In the genomic region with DNA sequence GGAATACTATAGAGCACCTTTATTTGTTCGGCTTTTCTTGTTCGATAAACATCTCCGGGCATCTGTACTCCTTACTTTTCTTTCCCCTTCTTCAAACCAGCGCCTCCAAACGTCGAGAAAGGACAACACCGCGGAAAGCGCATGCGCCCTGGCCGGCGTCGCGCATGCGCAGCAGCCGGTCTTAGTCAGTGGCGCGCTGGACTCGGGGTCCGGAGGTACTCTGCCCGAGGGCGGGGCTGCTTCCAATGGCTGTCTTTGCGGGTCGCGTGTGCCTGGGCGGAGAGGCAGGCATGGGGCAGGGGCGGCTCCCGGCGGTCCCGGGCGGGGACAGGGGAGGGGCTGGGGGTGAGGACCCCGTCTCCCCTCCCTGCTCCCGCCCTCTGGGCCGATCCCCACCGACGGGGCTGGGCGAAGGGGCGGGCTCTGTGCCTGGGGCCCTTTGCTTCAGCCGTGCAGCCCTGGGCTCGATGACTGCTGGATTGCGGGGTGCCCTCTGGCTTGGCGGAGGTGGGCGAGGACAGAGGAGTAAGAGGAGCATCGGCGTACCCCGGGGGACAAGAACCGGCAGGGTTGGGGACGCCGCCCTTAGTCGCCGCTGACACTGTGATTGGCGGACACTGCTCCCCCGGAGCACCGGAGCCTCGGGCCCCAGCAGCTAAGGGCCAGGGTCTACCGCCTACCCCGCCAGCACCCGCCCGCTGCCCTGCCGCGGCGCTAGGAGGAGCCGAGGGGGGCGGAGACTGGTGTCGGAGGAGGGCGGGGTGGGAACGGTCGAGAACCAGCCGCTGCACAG, we compare ENCODE assay signal across 8 mouse cellular contexts. TPM values are rescaled to one million over a fixed set of nuclear protein-coding genes. Genes with fewer than 3 reads are reported as not detected.
A peak's percentile ranks its signal among the peaks of the same experiment; 100 is the strongest.
DNase-seq lines count a peak whose midpoint lies in the region; ATAC-seq lines count a peak whose summit lies in the region.

Gene Cep57l1 (minus strand): TSS at position 101 of the 793 bp plus-strand sequence.
Gene Sesn1 (plus strand): TSS at position 165 of the 793 bp plus-strand sequence.

- 1% methylated on average over 61 of the region's 69 CpGs for WGBS in intestine, embryonic 14.5 days

- H3K36me3 ChIP-seq in intestine, embryonic 14.5 days (ENCODE audit: control insufficient read depth, insufficient read depth, low read length), result no peaks in the 10 kb centered on the region

- DNase-seq in adrenal gland, adult (ENCODE audit: inconsistent age in 2 of 2, low spot score in 1 of 2), result peak; percentile 96 to 99
- peak; percentile 95 for DNase-seq in embryo, embryonic 10.5 days (ENCODE audit: low spot score)
- peak; percentile 96 for DNase-seq in gastrocnemius, postnatal 25 days
- peak; percentile 96 for DNase-seq in intestine, embryonic 14.5 days (ENCODE audit: low spot score)
- DNase-seq in left cerebral cortex, postnatal 14 days (ENCODE audit: low spot score in 2 of 2), result peak; percentile 91
- peak; percentile 95 for DNase-seq in mesoderm, embryonic 11.5 days (ENCODE audit: low read depth, low spot score)
- DNase-seq in right cerebral cortex, postnatal 36 days (ENCODE audit: low spot score in 2 of 2), result peak; percentile 83 to 84
- peak; percentile 98 for DNase-seq in yolk sac, embryonic 10.5 days (ENCODE audit: low spot score)

- H3K9me3 ChIP-seq in intestine, embryonic 14.5 days (ENCODE audit: control insufficient read depth, low read length), result 0 out of 2 replicates have a peak, but pooled peaks cover 5% of the 10 kb centered on the region

- peak; percentile 98 for ATAC-seq in intestine, embryonic 14.5 days (replicated peaks; ENCODE audit: low FRiP score, low TSS enrichment, low read depth)

- peak within 1 kb of the TSS; percentile 91 for H3K27ac ChIP-seq in intestine, embryonic 14.5 days (ENCODE audit: low read depth)

- intact Hi-C loops in left cerebral cortex, postnatal 14 days (cut with DNase I), result no loop called here

- peak within 1 kb of the TSS; percentile 85 for H3K4me2 ChIP-seq in intestine, embryonic 14.5 days (ENCODE audit: low read length)

- peak within 1 kb of the TSS; percentile 69 for H3K9ac ChIP-seq in intestine, embryonic 14.5 days (ENCODE audit: low read length)

- H3K4me3 ChIP-seq in intestine, embryonic 14.5 days (ENCODE audit: low read depth, low read length), result peak within 1 kb of the TSS; percentile 73

- no peaks in the 10 kb centered on the region for H3K27me3 ChIP-seq in intestine, embryonic 14.5 days (replicated peaks; ENCODE audit: control insufficient read depth, insufficient read depth, low read length)

- H3K4me1 ChIP-seq in intestine, embryonic 14.5 days (replicated peaks; ENCODE audit: control insufficient read depth, insufficient read depth, low read length), result peaks cover 21% of the 10 kb centered on the region

RNA-seq across cellular contexts. Expression of gene Cep57l1, which starts in this region (rescaled TPM):
- 1 to 10 TPM; 2.0 to 2.6 TPM for total RNA-seq in gastrocnemius, postnatal 25 days (2021)
- 18.4 and 20.1 TPM in 2 replicates for polyA plus RNA-seq in intestine, embryonic 14.5 days (2014; fragmentation: Nextera tagmentation; extraction: Ambion mirVana)
- 1 to 10 TPM; 6.6 to 8.6 TPM for total RNA-seq in left cerebral cortex, postnatal 14 days (2021)

RNA-seq across cellular contexts. Expression of gene Sesn1, which starts in this region (rescaled TPM):
- total RNA-seq in gastrocnemius, postnatal 25 days (2021), result 10 to 100 TPM; 15.4 to 29.7 TPM
- 32.7 and 35.2 TPM in 2 replicates for polyA plus RNA-seq in intestine, embryonic 14.5 days (2014; fragmentation: Nextera tagmentation; extraction: Ambion mirVana)
- 10 to 100 TPM; 39.3 to 52.8 TPM for total RNA-seq in left cerebral cortex, postnatal 14 days (2021)

Comparison
In these comparisons a context has a peak if more than half of its experiments do, and no peak if none do; other contexts are left out.
1. Peak in every context shown above with its lines: DNase-seq, ATAC-seq, H3K4me3 ChIP-seq and H3K27ac ChIP-seq.